Mouse (Mus musculus): Measurements from ENCODE around the gene Lamp2.
"Not testable (repeated sequence)": the region's sequence is repeated elsewhere in the genome, so short reads cannot be mapped to it uniquely, and the experiment has no call there.

Lamp2 gene

GRCm38 (mm10) chrX:38426043-38426442 lies 30.2 kb downstream of the Lamp2 start:
- no peak for DNase-seq (ENCODE audit: low spot score)

- no peak for DNase-seq (ENCODE audit: low spot score)
These were observed 33.2 kb downstream of the Lamp2 start for GRCm38 (mm10) chrX:38423096-38423495.

GRCm38 (mm10) chrX:38422396-38422795 lies 33.9 kb downstream of the Lamp2 start:
- no peak for DNase-seq (ENCODE audit: low spot score)

- DNase-seq (ENCODE audit: low spot score) = no peak
These were observed 52.4 kb downstream of the Lamp2 start for GRCm38 (mm10) chrX:38403879-38404278.

- no peak for DNase-seq (ENCODE audit: low spot score)
These were observed 53.3 kb downstream of the Lamp2 start for GRCm38 (mm10) chrX:38402981-38403380.

- no peak for DNase-seq (ENCODE audit: low spot score)
These were observed 54.2 kb downstream of the Lamp2 start for GRCm38 (mm10) chrX:38402004-38402403.

GRCm38 (mm10) chrX:38400616-38401015 lies 55.6 kb downstream of the Lamp2 start:
- DNase-seq (ENCODE audit: low spot score) = no peak

GRCm38 (mm10) chrX:38399671-38400070 lies 56.6 kb downstream of the Lamp2 start:
- no peak for DNase-seq (ENCODE audit: low spot score)

- not testable (repeated sequence) for DNase-seq (ENCODE audit: low spot score)
These were observed 83.1 kb downstream of the Lamp2 start for GRCm38 (mm10) chrX:38373169-38373568.

GRCm38 (mm10) chrX:38364621-38365020 lies 91.6 kb downstream of the Lamp2 start:
- not testable (repeated sequence) for DNase-seq (ENCODE audit: low spot score)

- no peak for DNase-seq (ENCODE audit: low spot score)
These were observed 94.2 kb downstream of the Lamp2 start for GRCm38 (mm10) chrX:38362016-38362415.
